Mouse (Mus musculus) erythroblast, embryonic 14.5 days (primary cell): ENCODE measurements around the gene Malsu1. TPM values are rescaled to one million over a fixed set of nuclear protein-coding genes. Genes with fewer than 3 reads are reported as not detected.

Experiments used
- H3K27me3 ChIP-seq: 2 replicates; pipeline ENCODE4 v1.6.1; 2012; ENCODE audit warnings: inconsistent platforms; ENCODE audit not compliant: control insufficient read depth
- H3K36me3 ChIP-seq: 2 replicates; pipeline ENCODE4 v1.6.1; 2012; ENCODE audit warnings: mild to moderate bottlenecking, inconsistent platforms; ENCODE audit not compliant: control insufficient read depth
- H3K4me1 ChIP-seq: 2 replicates; pipeline ENCODE4 v1.6.1; 2012; ENCODE audit warnings: inconsistent platforms; ENCODE audit not compliant: control insufficient read depth
- H3K4me3 ChIP-seq: replicated peaks from 2 replicates; pipeline ENCODE3; 2012; ENCODE audit warnings: moderate library complexity, mild to moderate bottlenecking, inconsistent platforms
- H3K9me3 ChIP-seq: 2 replicates; pipeline ENCODE4 v1.6.1; 2012; ENCODE audit warnings: low read length, inconsistent platforms, mixed read lengths; ENCODE audit not compliant: control insufficient read depth
- GATA1 ChIP-seq: IDR thresholded peaks from 2 replicates; pipeline ENCODE4 v1.6.1; 2012; ENCODE audit warnings: low read length, inconsistent platforms, mixed read lengths
- TAL1 ChIP-seq: IDR thresholded peaks from 3 replicates; pipeline ENCODE4 v1.6.1; 2012; ENCODE audit warnings: low read length, inconsistent platforms, mixed read lengths
- polyA plus RNA-seq: library from polyadenylated mRNA; stranded (reverse); fragments of >175 nt; gene quantifications from 2 replicates; pipeline ENCODE4 v1.2.3, GENCODE M21; 2012

Gene Malsu1
- polyA plus RNA-seq, 1 experiment, result 2.9 TPM

DNA sequence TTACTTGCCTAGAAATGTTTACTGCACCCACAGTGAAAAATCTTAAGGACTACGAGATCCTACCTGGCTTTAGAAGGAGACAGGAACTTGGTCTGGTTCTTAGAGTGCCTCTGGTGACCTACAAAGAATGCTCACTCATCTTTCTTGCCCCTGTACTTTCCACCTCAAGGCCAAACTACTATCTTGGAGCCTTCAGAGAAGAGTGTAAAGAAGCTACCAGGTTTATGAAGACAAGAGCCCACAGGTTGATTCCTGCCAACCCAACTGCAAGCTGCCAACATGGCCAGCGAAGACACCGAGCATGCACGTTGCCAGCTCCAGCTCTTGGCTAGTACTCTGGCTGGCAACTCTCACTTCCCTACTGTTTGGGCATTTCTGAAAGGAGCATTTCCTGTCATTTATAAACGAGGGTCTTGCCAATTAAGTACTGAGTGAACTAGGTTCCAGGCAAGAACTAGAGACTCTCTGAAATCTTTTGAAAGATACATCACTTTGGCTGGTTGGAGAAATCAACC is 24.1 kb downstream of the Malsu1 start:
- H3K36me3 ChIP-seq, result peaks cover 43% of the 10 kb centered on the region

DNA sequence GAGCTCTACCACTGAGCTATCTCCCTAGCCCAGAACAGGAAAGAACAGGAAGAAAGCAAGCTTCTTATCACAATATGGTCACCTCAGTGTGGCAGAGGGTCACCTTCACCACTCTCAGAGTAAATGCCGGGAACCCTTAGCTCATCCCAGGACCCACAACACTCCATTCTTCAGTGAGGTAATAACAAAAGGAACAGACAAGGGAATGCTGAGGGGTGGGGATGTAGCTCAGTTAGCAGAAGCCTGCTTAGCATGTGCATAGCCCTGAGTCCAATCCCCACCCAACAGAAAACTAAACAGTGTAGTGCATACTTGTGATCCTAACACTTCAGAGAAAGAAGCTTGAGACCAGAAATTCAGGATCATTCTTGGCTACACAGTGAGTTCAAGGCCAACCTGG is 25.5 kb downstream of the Malsu1 start:
- TF ChIP-seq GATA1, result no peak
- no peak for TF ChIP-seq TAL1
- no peaks in the 10 kb centered on the region for H3K27me3 ChIP-seq
- H3K36me3 ChIP-seq, result peaks cover 37% of the 10 kb centered on the region
- H3K4me1 ChIP-seq, result no peaks in the 10 kb centered on the region
- no peak overlapping the region for H3K4me3 ChIP-seq
- no peaks in the 10 kb centered on the region for H3K9me3 ChIP-seq

More for the DNA sequence above, 24.1 kb downstream of the Malsu1 start:
- H3K27me3 ChIP-seq, result no peaks in the 10 kb centered on the region
- no peaks in the 10 kb centered on the region for H3K4me1 ChIP-seq
- H3K4me3 ChIP-seq, result no peak overlapping the region
- TF ChIP-seq GATA1 (no peak), TAL1 (no peak)
- H3K9me3 ChIP-seq, result no peaks in the 10 kb centered on the region

DNA sequence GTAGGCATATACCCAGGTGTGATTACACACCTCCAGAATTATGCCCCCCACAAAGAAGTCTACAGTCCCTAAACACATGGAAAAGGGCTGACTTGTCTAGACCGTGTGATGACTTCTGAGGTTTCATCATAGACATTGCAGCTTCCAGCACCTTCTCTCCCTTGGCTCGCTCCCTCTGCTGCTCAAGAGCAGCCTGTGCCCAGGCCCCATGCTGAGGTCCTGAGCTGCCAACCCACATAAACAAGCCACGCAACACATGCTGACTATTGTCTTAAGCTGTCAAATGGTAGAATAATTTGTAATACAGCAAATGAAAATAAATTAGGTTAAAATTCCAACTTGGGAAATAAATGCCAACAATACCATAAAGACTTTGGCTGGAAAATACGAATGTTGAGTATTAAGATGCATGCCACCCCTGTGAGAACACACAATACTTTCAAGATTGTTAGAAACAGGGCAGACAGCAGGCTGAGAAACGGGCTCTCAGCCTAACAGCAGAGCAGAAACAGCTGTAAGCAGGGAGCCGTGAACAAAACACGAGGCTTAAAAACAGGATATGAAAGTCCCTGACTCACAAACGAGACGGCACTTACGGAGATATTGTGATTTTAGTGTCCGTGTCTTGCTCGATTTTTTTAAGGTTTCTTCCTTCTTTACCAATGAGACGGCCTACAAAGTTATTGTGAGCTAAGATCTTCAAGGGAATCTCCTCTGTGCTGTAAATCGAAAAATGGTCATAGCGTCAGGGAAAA is 33.3 kb downstream of the Malsu1 start:
- Histone ChIP-seq H3K4me3 (no peak overlapping the region), H3K4me1 (no peaks in the 10 kb centered on the region), H3K27me3 (no peaks in the 10 kb centered on the region), H3K36me3 (peaks cover 43% of the 10 kb centered on the region), H3K9me3 (no peaks in the 10 kb centered on the region)
- TF ChIP-seq GATA1 (no peak), TAL1 (no peak)

DNA sequence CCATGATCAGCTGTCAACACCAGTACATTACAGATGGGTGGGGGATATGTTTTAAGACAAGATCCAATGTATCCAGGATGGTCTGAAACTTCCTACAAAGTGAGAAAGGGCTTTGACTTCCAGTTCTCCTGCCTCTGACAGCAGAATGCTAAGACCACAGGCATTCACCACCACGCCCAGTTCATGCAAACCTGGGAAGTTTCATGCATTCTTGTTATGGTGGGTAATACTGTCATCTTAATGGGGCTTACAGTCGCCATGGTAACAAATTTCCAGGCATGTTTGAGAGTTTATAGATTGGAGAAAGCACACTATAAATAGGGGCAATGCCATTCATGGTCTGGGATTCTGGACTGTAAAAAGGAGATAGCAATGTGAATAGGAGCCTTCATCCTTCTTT is 35.6 kb downstream of the Malsu1 start:
- peaks cover 33% of the 10 kb centered on the region for H3K36me3 ChIP-seq
- no peaks in the 10 kb centered on the region for H3K27me3 ChIP-seq
- H3K9me3 ChIP-seq, result no peaks in the 10 kb centered on the region
- no peaks in the 10 kb centered on the region for H3K4me1 ChIP-seq
- no peak for TF ChIP-seq TAL1
- TF ChIP-seq GATA1, result no peak
- no peak overlapping the region for H3K4me3 ChIP-seq

DNA sequence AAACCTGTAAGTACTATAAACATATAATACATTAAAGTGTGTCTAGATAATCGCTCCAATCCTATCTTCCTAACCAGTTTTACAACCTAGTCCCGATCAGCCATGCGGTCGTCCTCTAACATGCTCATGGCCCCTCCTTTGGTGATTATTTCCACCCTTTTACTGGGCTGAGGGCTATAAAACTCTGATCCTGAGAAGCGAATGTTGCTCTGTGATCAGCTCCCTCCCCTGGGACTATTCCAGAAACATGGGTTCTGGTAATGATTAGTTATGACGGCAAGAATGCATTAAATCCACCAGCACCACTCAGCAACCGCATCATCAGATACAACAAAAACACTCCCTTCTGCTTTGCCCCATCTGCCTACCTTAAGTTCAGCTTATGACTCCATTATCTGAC is 40.3 kb downstream of the Malsu1 start:
- H3K36me3 ChIP-seq, result peaks cover 16% of the 10 kb centered on the region
- H3K9me3 ChIP-seq, result no peaks in the 10 kb centered on the region
- no peaks in the 10 kb centered on the region for H3K4me1 ChIP-seq
- TF ChIP-seq GATA1 (no peak), TAL1 (no peak)
- no peak overlapping the region for H3K4me3 ChIP-seq
- H3K27me3 ChIP-seq, result no peaks in the 10 kb centered on the region

DNA sequence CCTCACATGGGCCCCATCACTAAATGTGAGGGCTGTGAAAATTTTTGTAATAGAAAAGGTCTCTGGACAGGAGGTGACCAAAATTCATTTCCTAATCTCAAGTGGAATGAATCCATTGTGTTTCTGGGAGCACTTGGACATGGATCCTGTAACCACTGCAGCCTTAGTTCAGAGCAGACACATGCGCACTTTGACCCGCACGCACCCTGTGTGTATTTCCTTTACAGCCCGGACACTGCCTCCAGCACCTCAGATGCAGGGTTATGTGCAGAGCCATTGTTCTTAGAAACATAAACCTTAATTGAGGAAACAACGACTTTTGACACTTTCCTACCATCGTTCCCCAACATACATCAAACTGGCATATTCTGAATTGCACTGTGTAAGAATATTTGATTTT is 40.9 kb downstream of the Malsu1 start:
- no peaks in the 10 kb centered on the region for H3K27me3 ChIP-seq
- peaks cover 15% of the 10 kb centered on the region for H3K36me3 ChIP-seq
- no peak for TF ChIP-seq TAL1
- no peak for TF ChIP-seq GATA1
- H3K9me3 ChIP-seq, result no peaks in the 10 kb centered on the region
- no peak overlapping the region for H3K4me3 ChIP-seq
- H3K4me1 ChIP-seq, result no peaks in the 10 kb centered on the region

DNA sequence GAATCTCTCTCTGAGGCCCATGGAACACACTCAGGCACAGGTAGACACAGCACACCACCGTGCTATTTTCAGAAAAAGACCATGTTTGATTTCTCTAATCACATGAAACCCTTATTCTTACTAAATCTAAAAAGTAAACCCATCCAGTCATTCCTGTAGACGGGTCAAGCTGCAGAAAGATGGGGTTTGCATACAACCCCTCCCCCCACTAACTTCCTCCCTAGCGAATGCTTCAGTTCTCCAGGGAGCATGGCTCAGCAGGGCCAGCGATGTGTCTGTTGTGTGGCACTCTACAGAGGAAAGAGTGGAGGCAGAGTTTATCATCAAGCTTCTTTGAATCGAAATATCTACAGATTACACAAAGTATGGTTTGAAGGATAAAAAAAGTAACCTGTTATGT is 42.0 kb downstream of the Malsu1 start:
- Histone ChIP-seq H3K36me3 (peaks cover 16% of the 10 kb centered on the region), H3K27me3 (no peaks in the 10 kb centered on the region), H3K4me3 (no peak overlapping the region), H3K9me3 (no peaks in the 10 kb centered on the region), H3K4me1 (peaks cover 3% of the 10 kb centered on the region; the same call in 1 of the 2 replicates)
- TF ChIP-seq TAL1, result no peak
- TF ChIP-seq GATA1, result no peak

DNA sequence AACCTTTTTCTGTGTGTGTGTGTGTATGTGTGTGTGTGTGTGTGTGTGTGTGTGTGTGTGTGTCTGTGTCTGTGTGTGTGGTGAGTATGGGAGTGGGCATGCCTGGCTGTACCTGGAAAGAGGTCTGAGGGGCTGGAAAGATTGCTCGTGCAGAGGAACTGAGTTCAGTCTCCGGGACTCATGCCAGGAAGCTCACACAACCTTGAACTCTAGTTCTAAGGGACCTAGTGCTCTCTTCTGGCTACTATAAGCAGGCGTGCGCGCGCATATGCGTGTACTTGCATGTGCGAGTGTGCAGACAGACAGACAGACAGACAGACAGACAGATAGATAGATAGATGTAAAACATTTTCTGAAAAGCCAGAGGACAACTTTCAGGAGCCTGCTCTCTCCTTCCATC is 42.6 kb downstream of the Malsu1 start:
- Histone ChIP-seq H3K4me1 (peaks cover 3% of the 10 kb centered on the region; the same call in 1 of the 2 replicates), H3K27me3 (no peaks in the 10 kb centered on the region), H3K36me3 (peaks cover 16% of the 10 kb centered on the region), H3K9me3 (no peaks in the 10 kb centered on the region), H3K4me3 (no peak overlapping the region)
- no peak for TF ChIP-seq TAL1
- no peak for TF ChIP-seq GATA1

DNA sequence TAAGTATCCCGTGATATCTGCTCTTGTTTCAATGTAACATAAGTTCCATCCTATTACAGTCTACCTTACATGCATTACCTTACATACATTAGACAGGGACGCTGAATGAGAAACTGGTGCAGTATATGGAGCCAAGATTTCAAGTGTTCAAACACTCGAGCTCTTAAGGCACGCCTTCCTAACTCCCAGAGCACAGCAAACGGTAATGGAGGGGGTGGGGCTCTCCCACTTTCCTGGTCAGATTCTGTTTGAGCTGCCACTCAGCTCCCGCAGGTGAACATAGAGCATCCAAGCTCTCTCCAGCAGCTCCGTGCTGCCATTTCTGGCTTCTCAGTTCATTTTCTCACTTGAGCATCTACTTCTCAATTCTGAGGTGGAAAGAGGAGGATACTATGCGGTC is 44.9 kb downstream of the Malsu1 start:
- H3K36me3 ChIP-seq, result peaks cover 16% of the 10 kb centered on the region

More for the DNA sequence above, 44.9 kb downstream of the Malsu1 start:
- no peak overlapping the region for H3K4me3 ChIP-seq
- peaks cover 3% of the 10 kb centered on the region; the same call in 1 of the 2 replicates for H3K4me1 ChIP-seq
- TF ChIP-seq TAL1 (no peak), GATA1 (no peak)
- no peaks in the 10 kb centered on the region for H3K9me3 ChIP-seq
- H3K27me3 ChIP-seq, result no peaks in the 10 kb centered on the region
